Mouse (Mus musculus): ENCODE results near the gene Itgb4. TPM values are rescaled to one million over a fixed set of nuclear protein-coding genes. Genes with fewer than 3 reads are reported as not detected.
A peak's percentile ranks its signal among the peaks of the same experiment; 100 is the strongest.

Itgb4 gene
- polyA plus RNA-seq, 1 experiment from 2014 or later = 0.34 TPM

GRCm38 (mm10) chr11:116004840-116005700 lies 30.6 kb downstream of the Itgb4 start:
- peak overlapping the region; percentile 84 for H3K4me2 ChIP-seq (ENCODE audit: low read depth, low read length)
- no peaks in the 10 kb centered on the region for H3K27me3 ChIP-seq (ENCODE audit: insufficient read depth, low read length)
- TF ChIP-seq EP300 (IDR thresholded peaks at IDR 0.05; ENCODE audit: low read depth) (no peak), CTCF (IDR thresholded peaks at IDR 0.05; ENCODE audit: low read depth) (peak; percentile 82)
- H3K4me1 ChIP-seq (ENCODE audit: insufficient read depth) = peaks cover 17% of the 10 kb centered on the region
- H3K27ac ChIP-seq (ENCODE audit: low read depth) = peak overlapping the region; percentile 90
- WGBS (ENCODE audit: insufficient replicate concordance) = 5% methylated on average over 48 of the region's 54 CpGs
- ATAC-seq (peak; percentile 77), DNase-seq (peak; percentile 87)
- H3K9me3 ChIP-seq (ENCODE audit: low read length) = no peaks in the 10 kb centered on the region
- H3K4me3 ChIP-seq (ENCODE audit: low read depth, low read length) = peak overlapping the region; percentile 40
- H3K36me3 ChIP-seq (replicated peaks; ENCODE audit: insufficient read depth, low read length) = peaks cover 17% of the 10 kb centered on the region
- H3K9ac ChIP-seq (replicated peaks) = peak overlapping the region; percentile 65

DNA sequence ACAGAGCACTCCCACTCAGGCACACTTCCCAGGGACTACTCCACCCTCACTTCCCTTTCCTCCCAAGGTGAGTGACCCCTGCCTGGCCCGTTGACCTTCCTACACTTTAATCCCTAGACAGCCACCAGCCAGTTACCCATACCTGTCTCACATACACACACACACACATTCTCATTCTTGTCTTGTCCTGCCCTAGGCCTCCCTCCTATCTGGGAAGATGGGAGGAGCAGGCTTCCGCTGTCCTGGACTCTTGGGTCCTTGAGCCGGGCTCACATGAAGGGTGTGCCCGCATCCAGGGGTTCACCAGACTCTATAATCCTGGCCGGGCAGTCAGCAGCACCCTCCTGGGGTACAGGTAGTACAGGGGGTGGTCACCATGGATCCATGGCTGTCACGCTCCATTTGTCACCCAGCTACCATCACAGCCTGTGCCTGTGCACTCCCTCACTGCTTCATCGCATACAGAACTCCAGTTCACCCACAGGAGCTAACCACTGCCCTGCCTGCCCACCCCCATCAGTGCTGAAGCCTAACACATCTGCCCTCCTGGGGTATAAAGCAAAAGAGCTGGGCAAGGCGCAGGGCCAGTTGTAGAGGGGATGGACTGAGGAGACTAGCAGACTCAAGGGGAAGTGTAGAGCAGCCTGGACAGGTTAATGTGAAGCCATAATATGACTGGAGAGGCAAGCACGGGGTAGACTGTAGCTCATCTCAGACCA lies 31.4 kb downstream of the Itgb4 start:
- DNase-seq = peak; percentile 16
- peaks cover 18% of the 10 kb centered on the region for H3K4me1 ChIP-seq (ENCODE audit: insufficient read depth)
- peak overlapping the region; percentile 65 for H3K9ac ChIP-seq (replicated peaks)
- no peak for TF ChIP-seq CTCF (IDR thresholded peaks at IDR 0.05; ENCODE audit: low read depth)
- H3K27ac ChIP-seq (ENCODE audit: low read depth) = peak overlapping the region; percentile 90
- 0 out of 2 replicates have a peak, but pooled peaks have one; percentile 0 for ATAC-seq
- 61% methylated on average over 9 of the region's 9 CpGs for WGBS (ENCODE audit: insufficient replicate concordance)
- no peaks in the 10 kb centered on the region for H3K9me3 ChIP-seq (ENCODE audit: low read length)
- H3K36me3 ChIP-seq (replicated peaks; ENCODE audit: insufficient read depth, low read length) = peaks cover 18% of the 10 kb centered on the region
- peak overlapping the region; percentile 84 for H3K4me2 ChIP-seq (ENCODE audit: low read depth, low read length)
- H3K27me3 ChIP-seq (ENCODE audit: insufficient read depth, low read length) = no peaks in the 10 kb centered on the region
- H3K4me3 ChIP-seq (ENCODE audit: low read depth, low read length) = no peak overlapping the region

DNA sequence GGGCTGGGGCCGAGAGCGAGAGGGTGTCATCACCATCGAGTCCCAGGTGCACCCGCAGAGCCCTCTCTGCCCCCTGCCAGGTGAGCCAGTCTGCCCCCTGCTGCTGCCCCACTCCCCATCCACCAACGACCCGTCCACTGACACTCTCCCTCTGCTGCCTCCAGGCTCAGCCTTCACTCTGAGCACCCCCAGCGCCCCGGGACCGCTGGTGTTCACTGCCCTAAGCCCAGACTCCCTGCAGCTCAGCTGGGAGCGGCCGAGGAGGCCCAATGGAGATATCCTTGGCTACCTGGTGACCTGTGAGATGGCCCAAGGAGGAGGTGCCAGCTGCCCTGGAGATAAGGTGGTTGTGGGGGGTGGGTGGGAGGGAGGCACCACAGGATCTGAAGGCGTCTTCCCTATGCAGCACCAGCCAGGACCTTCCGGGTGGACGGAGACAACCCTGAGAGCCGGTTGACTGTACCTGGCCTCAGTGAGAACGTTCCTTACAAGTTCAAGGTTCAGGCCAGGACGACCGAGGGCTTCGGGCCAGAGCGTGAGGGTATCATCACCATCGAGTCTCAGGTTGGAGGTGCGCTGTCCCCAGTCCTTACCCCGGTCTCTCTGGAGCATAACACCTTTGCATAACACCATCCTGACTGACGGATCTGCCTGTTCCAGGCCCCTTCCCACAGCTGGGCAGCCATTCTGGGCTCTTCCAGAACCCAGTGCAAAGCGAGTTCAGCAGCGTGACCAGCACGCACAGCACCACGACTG lies 32.8 kb downstream of the Itgb4 start:
- TF ChIP-seq CTCF (IDR thresholded peaks at IDR 0.05; ENCODE audit: low read depth) (no peak), EP300 (IDR thresholded peaks at IDR 0.05; ENCODE audit: low read depth) (no peak)
- peaks cover 18% of the 10 kb centered on the region for H3K36me3 ChIP-seq (replicated peaks; ENCODE audit: insufficient read depth, low read length)
- no peaks in the 10 kb centered on the region for H3K9me3 ChIP-seq (ENCODE audit: low read length)
- ATAC-seq (no peak), DNase-seq (peak; percentile 20)
- no peak overlapping the region for H3K9ac ChIP-seq (replicated peaks)
- H3K27ac ChIP-seq (ENCODE audit: low read depth) = no peak overlapping the region
- H3K4me3 ChIP-seq (ENCODE audit: low read depth, low read length) = no peak overlapping the region
- H3K4me2 ChIP-seq (ENCODE audit: low read depth, low read length) = no peak overlapping the region
- WGBS (ENCODE audit: insufficient replicate concordance) = 86% methylated on average over 28 of the region's 28 CpGs
- peaks cover 26% of the 10 kb centered on the region for H3K4me1 ChIP-seq (ENCODE audit: insufficient read depth)
- H3K27me3 ChIP-seq (ENCODE audit: insufficient read depth, low read length) = no peaks in the 10 kb centered on the region

GRCm38 (mm10) chr11:116008411-116008810 lies 33.9 kb downstream of the Itgb4 start:
- no peak overlapping the region for H3K9ac ChIP-seq (replicated peaks)
- WGBS (ENCODE audit: insufficient replicate concordance) = 81% methylated on average over 11 of the region's 11 CpGs
- TF ChIP-seq CTCF (IDR thresholded peaks at IDR 0.05; ENCODE audit: low read depth) = no peak
- TF ChIP-seq EP300 (IDR thresholded peaks at IDR 0.05; ENCODE audit: low read depth) = no peak
- H3K4me2 ChIP-seq (ENCODE audit: low read depth, low read length) = no peak overlapping the region
- DNase-seq (no peak), ATAC-seq (no peak)
- H3K27me3 ChIP-seq (ENCODE audit: insufficient read depth, low read length) = no peaks in the 10 kb centered on the region
- H3K27ac ChIP-seq (ENCODE audit: low read depth) = no peak overlapping the region
- H3K36me3 ChIP-seq (replicated peaks; ENCODE audit: insufficient read depth, low read length) = peaks cover 18% of the 10 kb centered on the region
- H3K4me1 ChIP-seq (ENCODE audit: insufficient read depth) = peaks cover 35% of the 10 kb centered on the region
- H3K4me3 ChIP-seq (ENCODE audit: low read depth, low read length) = no peak overlapping the region
- no peaks in the 10 kb centered on the region for H3K9me3 ChIP-seq (ENCODE audit: low read length)

DNA sequence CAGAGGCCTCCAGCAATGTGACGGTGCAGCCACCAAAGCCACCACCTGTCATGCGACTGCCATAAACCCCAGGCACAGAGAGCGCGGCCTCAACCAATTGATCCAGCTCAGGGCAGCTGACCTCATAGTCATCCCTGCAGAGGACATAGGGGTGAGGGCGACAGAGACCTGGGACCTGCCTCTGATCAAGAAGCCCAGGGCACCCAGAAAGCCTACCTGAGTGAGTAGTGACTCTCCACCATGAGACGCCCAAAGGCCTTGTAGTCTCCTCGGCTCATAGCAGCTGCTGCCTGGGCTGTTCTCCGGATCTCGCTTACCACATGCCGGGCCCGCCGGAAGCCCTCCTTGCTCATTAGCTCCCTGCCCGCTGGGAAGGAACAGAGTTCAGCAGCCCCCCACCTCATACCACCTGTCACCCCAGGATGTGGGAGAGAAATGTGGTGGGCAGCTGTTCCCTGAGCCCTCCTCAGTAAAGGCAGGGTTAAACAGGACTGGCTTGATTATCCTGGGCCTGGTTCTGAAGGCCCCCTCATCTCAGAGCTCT lies 34.4 kb downstream of the Itgb4 start:
- Histone ChIP-seq H3K27me3 (ENCODE audit: insufficient read depth, low read length) (no peaks in the 10 kb centered on the region), H3K36me3 (replicated peaks; ENCODE audit: insufficient read depth, low read length) (peaks cover 18% of the 10 kb centered on the region), H3K4me2 (ENCODE audit: low read depth, low read length) (no peak overlapping the region), H3K9ac (replicated peaks) (no peak overlapping the region), H3K4me3 (ENCODE audit: low read depth, low read length) (no peak overlapping the region), H3K27ac (ENCODE audit: low read depth) (no peak overlapping the region), H3K4me1 (ENCODE audit: insufficient read depth) (peaks cover 35% of the 10 kb centered on the region), H3K9me3 (ENCODE audit: low read length) (no peaks in the 10 kb centered on the region)
- ATAC-seq = no peak
- TF ChIP-seq CTCF (IDR thresholded peaks at IDR 0.05; ENCODE audit: low read depth) (no peak), EP300 (IDR thresholded peaks at IDR 0.05; ENCODE audit: low read depth) (no peak)
- no peak for DNase-seq
- 83% methylated on average over 13 of the region's 13 CpGs for WGBS (ENCODE audit: insufficient replicate concordance)
